Mouse (Mus musculus): ENCODE measurements around the gene Otof.

Otof gene

DNA sequence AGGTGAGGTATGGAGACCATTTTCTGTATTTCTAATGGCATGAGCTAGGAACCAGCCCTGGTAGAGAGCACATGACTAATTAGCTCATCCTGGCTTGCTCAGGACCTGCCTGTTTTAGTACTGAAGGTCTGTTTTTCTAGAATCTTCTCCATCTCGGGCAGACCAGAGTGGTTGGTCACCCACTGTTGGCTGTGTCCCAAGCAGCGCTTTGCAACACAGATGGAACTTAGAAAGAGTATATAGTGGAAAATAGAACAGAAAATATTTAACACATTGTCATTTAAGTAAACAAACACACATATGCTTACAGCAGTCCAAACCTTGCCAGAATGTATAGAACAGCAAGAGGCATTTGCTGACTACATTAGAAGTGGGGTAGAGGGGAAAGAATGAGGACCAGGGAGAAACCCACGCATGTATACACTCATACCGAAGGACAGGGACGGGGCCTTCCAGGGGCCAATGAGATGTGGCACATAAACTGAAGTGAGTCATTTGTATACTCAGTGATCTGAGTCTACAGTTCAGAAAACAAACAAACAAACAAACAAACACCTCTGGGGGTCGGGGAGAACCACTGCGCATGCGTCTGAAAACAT, 21.3 kb downstream of the Otof start:
- in situ Hi-C loops (cut with MboI; ENCODE audit: unreplicated experiment in 2 of 2), result no loop called here

DNA sequence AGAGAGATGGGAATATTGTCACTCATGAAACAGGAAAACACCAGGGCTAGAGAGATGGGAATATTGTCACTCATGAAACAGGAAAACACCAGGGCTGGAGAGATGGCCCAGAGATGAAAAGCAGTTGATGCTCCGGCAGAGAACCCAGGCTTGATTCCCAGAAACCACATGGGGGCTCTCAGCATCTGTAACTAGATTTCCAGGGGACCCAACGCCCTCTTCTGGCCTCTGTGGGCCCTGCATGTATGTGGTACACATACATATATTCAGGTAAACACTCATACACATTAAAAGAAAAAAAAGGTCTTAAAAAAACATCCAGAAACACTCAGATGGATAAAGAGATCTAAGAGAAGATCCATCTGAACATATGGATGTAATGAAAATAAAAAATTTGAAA, 22.8 kb downstream of the Otof start:
- in situ Hi-C loops (cut with MboI; ENCODE audit: unreplicated experiment in 2 of 2), result no loop called here

DNA sequence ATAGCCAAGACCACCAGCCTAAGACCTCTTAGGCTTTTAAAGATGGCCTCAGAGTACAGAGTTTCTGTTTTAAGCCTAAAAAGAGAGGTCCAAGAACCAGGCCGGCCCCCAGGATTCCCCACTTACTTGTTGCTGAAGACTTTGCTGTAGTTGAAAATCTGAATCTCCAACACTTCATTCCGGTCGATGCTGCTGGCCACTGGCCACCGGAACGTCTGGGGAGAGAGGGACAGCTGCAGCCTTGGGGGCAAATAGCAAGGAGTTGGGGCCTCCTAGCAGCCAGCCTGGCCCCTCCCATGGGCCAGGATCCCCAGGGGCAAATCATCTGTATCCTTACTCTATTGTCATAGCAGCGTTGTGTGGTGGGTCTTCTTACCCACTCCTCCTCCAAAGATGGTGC, 34.3 kb downstream of the Otof start:
- in situ Hi-C loops (cut with MboI; ENCODE audit: unreplicated experiment in 2 of 2), result loop anchor here (10.0 kb wide), 3 partner anchors 207 to 347 kb away; partner anchors contain the start of gene Slc35f6 (in 1 of the 2)

DNA sequence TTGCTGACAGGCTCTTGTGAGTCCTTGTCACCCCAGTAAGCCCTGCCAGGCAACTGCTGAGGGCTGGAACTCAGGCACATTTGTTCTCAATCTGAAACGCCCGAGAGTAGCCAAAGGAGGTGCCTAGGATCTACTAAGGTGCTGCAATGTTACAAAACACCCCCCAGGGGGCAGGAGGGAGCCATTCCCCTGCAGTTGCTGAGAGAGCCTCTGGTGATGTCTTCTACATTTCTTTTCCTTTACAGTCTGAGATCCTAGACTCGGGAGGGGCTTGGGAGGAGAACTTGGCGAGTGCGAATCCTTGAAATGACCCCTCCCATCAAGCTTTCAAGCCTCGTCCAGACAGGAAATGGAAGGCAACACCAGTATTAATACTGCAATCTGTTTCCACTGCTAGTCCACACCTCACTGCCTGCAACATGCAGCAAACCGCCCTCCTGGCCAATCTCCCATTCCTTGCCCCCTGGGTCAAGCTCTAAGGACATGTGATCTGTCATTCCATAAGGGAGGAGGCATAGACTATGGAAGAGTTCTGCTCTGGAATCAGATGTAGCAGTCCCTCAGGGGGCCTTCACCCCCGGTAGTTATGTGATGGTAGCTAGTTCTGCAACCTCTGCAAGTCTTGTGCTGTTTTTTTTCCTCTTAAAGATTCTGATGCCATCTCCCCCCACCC, 38.0 kb downstream of the Otof start:
- in situ Hi-C loops (cut with MboI; ENCODE audit: unreplicated experiment in 2 of 2), result loop anchor here (5.0 to 10.0 kb wide), 4 partner anchors 211 to 351 kb away; partner anchors contain the start of gene Slc35f6 (in 1 of the 2)

DNA sequence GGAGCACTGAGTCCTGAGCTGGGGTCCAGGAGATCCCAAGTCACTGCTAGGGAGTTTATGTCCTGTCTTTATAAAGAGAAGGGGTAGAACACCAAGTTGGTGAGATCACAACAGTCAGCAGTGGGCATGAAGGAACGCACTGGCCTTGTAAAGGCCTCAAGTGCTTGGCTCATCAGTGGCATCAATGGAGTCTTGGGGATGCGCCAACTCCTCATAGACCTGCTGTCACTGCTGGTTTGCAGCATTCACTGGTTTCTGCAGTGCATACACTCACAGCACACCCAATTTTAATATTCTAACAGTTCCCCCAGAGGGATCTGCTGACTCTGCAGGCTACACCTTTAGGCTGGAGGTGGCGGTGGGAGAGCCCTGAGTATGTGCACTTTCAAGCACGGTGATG, 38.6 kb downstream of the Otof start:
- in situ Hi-C loops (cut with MboI; ENCODE audit: unreplicated experiment in 2 of 2), result loop anchor here (5.0 to 10.0 kb wide), 4 partner anchors 212 to 352 kb away; partner anchors contain the start of gene Slc35f6 (in 1 of the 2)

DNA sequence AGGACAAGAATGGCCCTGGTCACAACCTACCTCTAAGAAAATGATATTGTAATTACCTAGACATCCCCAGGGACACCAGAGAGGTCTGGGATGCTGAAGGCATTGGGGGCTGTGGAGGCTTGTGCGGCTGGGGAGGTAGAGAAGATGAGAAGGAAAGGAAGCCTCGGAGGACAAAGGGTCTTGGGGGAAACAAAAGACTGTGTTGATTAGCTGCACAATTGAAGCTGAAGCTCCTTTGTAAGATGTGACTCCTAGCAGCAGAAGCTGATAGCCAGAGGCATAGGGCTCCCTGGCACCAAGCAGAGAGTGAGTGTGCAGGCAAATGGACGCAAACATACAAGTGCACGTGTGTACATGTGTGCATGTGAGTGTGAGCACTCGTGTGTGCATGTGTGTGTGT, 45.1 kb downstream of the Otof start:
- in situ Hi-C loops (cut with MboI; ENCODE audit: unreplicated experiment in 2 of 2), result no loop called here

DNA sequence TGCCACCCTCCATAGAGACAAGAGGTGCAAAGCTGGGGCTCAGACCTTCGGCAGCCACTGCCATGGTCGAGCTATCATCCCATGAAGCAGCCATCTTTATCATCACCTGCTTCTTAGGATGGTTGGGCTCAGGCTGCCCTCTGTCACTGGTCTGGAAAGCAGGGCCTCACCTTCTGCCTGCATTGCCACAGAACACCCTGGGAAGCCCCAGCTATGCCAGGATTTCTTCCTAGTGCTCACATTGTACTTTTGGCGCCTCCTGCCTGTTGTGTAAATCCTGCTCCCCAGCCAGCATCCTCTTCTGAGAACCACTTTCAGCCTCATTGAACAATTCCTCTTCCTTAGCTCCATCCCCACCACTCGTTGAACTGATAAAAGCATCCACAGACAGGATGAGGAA, 45.9 kb downstream of the Otof start:
- in situ Hi-C loops (cut with MboI; ENCODE audit: unreplicated experiment in 2 of 2), result no loop called here

DNA sequence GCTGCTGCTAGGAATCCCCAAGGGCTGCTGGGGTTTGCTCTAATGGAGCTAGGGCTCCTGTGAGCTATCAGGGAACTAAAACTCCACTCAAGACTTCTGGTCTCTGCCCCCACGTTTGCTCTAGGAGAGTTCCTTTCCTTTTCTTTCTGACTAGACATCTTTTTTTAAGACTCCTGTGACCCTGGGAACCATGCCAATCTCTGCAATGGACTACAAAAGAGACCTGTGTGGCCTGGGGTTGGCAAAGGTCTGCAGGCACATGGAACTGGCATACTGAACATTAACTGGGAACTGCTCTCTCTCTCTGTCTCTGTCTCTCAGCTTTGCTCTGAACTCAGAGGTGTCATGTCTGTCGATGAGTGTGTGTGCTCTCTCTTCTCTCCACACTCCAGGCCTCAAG, 46.4 kb downstream of the Otof start:
- in situ Hi-C loops (cut with MboI; ENCODE audit: unreplicated experiment in 2 of 2), result no loop called here

DNA sequence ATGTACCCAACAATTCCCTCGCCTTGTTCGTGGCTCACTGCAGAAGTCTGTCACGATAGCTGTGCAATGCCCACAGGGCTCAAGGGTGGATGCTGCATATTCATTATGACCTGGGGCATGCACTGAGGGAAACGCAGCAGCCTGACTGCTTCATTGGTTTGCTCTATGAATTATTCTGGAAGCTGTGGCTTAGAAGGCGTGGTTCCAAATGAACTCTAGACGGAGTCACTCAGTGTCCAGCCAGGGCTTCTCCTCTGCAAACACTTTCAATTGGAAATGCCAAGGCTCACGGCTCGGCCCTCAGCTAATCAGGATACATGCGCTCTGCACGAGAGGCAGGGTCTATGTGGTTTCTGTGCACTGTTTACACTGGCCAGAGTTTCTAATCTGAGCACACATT, 50.2 kb downstream of the Otof start:
- in situ Hi-C loops (cut with MboI; ENCODE audit: unreplicated experiment in 2 of 2), result no loop called here

DNA sequence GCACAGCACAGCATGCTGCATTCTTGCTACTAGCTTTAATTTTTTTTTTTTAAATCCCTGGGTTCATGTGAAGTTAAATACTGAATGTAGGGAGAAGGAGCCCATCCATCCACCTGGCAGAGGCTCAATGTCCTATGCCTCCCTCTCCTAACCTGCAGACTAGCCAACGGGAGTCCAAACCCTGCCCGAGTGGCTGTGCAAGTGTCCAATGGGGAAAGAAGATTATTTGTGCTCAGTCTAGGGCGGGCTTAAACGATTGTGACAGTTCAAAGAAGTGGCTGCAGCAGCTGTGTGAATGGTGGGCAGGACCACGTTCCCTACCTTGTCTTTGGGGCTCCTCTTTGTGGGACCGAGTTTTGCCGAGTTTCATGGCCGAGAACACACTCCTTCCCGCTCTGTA, 54.9 kb downstream of the Otof start:
- in situ Hi-C loops (cut with MboI; ENCODE audit: unreplicated experiment in 2 of 2), result no loop called here

DNA sequence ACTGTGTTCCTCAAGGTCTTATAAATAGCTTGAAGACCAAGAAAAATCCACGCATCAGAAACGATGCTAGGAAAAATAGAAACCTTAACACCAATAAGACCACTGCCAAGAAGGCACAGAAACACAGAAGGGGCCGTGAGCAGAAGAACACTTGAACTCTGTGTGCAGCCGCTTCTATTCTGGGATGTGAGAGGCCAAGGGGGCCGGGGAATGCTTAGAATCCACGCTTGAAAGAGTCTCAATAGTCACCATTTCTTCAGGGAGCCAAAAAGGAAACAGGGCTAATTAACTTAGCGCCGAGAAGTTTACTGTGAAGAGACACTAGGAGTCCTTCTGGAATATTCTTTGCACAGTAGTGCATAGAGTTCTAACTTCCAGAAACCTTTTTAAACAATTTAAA, 60.6 kb downstream of the Otof start:
- in situ Hi-C loops (cut with MboI; ENCODE audit: unreplicated experiment in 2 of 2), result no loop called here

DNA sequence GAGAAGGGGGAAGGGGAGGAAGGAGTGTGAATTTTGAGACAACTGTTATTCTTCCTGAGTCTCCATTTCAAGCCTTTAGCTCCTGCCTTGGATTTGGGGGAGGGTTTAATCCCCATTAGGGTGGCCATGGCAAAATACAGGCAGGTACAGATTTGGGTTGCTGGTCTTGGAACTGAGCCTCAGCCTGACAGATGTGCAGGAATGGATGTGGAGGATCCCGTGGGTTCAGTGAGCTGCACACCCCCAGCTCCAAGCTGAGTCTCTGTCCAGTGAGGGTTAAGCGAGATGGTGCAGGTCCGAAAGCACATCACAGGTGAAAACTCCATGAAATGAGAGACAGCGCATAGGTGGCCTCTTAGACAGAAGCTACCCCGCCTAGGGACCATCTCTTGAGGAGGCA, 61.2 kb downstream of the Otof start:
- in situ Hi-C loops (cut with MboI; ENCODE audit: unreplicated experiment in 2 of 2), result no loop called here

DNA sequence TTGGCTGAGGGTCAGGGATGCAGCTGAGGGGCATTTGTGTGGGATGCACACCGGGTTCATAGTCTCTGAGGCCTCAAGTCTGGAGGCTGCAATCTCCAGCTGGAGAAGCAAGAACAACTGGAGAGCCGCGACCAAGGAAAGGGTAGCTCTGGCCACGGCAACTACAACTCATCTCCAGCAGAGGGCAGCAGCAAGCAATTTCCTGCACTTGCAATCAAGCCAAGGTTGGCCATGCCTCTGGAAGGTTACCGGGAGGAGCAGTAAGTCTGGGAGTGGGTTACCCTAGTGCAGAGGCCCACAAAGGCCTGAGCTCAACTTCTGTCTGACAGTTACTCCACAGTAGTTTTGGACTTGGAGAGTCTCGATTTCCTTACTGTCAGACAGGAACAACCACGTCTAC, 70.3 kb downstream of the Otof start:
- in situ Hi-C loops (cut with MboI; ENCODE audit: unreplicated experiment in 2 of 2), result loop anchor here (10.0 kb wide), 2 partner anchors 93 to 243 kb away; no protein-coding TSS in a partner anchor

DNA sequence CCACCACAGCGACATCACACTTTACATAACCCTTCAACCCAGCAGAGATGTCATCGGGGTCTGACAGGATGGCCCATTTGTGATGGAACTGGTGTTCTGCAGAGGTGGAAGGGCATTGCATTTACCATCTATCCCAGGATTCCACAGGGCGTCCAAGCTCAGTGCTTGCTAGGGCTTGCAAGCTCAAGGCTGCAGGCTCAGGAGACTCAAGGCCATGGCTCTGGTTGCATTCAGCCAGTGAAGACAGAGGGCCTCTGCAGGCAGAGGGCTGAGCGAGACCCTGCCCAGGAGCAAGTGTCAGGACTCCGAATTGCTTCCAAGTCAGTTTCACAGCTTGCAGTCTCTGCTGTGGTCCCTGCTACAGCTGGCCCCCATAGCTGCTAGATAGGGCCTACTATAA, 71.9 kb downstream of the Otof start:
- in situ Hi-C loops (cut with MboI; ENCODE audit: unreplicated experiment in 2 of 2), result loop anchor here (10.0 kb wide), 2 partner anchors 95 to 245 kb away; no protein-coding TSS in a partner anchor

DNA sequence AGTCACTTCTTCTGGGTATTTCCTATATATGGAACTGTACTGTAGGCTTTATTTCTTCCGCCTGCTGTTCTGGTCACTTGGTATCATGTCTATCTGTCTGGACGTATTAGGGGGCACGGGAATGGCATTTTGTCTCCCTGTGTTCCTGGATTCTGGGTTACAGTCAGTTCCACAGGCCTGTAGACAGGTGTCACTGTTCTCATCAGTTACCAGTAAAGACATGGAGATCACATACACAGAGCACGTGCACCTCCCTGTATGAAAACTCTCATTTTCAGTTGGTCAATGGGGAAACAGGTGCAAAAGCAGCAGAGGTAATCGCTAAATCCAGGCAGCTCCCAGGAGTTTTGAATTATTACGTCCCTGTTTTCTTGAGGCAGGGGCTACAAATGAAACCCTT, 74.0 kb downstream of the Otof start:
- in situ Hi-C loops (cut with MboI; ENCODE audit: unreplicated experiment in 2 of 2), result no loop called here

DNA sequence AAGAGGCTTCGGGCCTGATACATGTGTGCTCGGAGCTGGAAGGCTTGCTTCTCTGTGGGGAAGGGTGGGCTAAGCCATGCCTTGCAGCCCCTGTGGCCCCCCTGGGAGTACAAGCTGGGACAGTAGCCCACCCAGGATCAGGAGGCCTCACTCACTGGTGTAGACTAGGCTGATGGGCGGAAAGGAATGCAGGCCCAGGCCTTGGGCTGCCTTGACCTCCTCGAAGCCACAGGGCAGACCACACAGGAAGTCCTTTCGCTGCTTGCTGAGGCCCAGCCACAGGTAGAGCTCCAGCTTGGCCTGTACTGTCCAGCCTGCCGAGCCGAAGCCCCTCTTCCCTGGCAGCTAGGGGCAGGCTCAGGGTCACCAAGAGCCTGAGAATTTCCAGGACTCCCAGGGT, 78.9 kb downstream of the Otof start:
- in situ Hi-C loops (cut with MboI; ENCODE audit: unreplicated experiment in 2 of 2), result no loop called here

DNA sequence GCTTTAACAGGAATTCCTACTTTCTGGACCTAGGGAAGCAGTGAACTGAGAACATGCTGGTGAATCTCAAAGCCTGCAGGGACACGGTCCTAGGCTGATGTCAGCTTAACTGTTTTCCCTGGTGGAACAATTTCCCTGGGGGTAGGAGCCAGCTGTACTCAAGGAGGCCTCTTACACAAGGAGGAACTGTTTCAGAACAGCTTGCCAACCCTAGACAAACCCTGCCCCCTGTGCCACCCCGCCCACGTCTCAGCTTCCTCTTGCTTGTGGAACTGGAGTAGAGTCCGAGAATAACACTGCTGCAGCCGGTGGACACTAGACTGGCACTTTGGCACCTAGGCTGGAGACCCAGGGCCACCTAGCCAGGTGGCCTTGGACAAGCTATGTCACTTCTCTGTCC, 92.3 kb downstream of the Otof start:
- in situ Hi-C loops (cut with MboI; ENCODE audit: unreplicated experiment in 2 of 2), result no loop called here

DNA sequence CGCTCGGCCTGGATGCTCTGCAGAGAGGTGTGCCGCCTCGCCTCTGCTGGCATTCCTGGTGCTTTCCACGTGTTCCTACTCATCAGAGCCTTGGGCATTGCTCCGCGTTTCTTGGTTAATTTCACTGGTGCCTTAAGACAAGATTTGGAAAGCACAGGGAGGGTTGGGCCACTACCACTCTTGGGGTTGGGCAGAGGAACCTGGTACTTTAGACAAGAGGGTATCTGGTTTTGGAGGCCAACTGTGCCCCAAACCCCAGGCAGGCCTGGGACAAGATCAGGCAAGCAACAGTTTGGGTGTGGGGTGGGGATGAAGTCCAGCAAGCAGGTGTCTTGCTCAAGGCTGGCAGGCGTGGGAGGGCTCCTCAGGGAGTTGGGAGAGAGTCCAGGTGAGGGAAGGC, 94.3 kb downstream of the Otof start:
- in situ Hi-C loops (cut with MboI; ENCODE audit: unreplicated experiment in 2 of 2), result no loop called here

DNA sequence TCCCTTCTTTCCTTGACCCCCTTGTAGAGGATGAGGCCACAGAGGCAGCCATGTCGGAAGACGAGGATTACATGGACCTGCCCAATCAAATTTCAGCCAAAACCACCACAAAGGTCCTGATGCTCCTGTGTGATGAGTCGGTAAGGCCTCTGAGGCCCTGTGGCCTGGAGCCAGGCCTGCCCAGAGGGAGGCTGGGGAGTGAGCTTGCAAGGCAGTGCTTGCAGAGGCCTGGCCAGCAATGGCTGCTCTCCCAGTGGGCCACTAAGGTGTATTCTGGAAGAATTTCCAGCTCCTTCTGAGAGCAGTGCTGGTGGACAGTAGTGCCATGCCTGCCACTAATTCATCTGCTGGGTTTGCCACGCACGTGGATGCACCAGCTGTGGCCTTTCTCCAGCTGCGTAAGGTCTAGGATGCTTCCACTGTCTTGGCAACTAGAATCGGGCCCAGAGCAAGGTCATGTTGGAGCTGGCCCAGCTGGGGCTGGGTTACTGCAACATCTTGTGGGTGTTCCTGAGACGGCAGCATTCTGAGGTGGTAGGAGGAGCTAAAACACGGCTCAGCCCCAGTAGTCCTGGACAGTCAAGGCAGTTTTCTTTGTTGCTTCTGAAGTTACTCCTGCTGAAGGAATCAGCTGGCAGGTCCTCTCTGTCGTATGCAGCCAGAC, 103.2 kb downstream of the Otof start:
- in situ Hi-C loops (cut with MboI; ENCODE audit: unreplicated experiment in 2 of 2), result no loop called here

DNA sequence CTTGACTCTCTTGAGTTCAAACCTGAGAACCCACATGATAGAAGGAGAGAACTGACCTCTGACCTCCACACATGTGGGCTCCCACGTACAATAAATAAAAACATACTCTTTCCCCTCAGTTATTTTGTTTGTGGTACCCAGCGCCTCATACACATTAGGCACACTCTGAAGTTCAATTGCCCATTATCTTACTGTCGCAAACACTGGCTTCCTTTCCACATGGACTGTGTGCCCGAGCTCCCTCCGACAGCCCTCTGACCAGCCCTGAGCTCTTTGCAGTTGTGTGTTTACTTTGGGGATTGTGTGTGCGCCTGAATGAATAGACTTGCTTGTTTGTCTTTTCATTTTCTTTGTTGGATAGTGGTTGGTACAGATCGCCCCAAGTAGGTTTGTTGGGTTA, 105.1 kb downstream of the Otof start:
- in situ Hi-C loops (cut with MboI; ENCODE audit: unreplicated experiment in 2 of 2), result no loop called here

DNA sequence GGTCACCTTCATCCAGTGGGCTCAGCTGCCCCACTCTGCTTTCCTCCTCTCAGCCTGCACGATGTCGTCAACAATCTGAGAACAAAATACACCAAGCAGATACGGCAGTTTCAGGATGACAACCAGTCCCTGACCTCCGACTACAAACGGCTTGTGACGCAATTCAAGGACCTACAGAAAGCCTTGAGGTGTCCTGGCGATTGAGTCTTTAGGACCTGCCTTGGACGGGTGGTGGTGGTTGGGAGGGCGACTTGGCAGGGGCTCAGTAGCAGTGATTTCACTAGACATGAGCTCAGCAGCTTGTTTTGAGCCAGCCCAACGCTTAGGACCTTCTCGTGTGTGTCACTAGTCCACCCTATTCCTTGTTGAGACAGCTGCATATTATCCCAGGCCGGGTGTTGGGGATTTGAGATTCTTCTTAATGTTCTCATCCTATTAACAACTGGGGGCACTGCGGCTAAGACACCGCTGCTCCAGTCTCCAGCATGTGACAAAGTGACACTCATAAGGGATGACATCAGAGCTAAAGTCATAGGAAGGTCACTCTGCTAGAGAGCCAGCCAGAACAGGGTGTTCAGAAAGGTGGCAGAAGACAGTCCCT, 106.1 kb downstream of the Otof start:
- in situ Hi-C loops (cut with MboI; ENCODE audit: unreplicated experiment in 2 of 2), result no loop called here

Measured in v-Abl transformed pro-B cells (cell line).